Mouse (Mus musculus) frontal cortex, adult (tissue): Measurements from ENCODE around the gene Asgr1.
A peak's percentile ranks its signal among the peaks of the same experiment; 100 is the strongest.

Experiments
- ATAC-seq: cut with Nextera tagmentation; 2 replicates; pipeline ENCODE4 v1.9.2; 2017; ENCODE audit warnings: mild to moderate bottlenecking, moderate library complexity, mixed read lengths; ENCODE audit not compliant: low TSS enrichment

Gene Asgr1

GRCm38 (mm10) chr11:70026689-70027088 is 27.2 kb upstream of the Asgr1 start:
- ATAC-seq = no peak

DNA sequence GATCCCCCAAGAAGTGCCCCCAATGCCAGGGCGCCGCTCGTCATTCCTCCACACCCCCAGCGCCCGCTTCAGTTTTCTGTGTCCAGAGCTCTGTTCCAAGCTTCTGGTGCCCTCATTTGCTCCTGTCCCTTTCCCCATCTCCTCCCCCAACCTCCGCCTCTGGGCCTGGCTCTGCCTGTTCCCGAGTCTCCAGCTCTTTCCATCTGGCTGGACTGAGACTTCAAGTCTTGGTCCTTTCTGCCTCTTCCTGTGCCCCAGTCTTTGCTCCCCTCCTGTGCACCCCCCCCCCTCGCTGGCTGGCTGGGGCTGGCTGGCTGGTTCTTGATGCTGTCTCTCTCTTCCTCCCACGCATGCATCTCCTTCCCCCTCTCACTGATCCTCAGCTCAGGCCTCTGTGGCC is 26.5 kb upstream of the Asgr1 start:
- 0 out of 2 replicates have a peak, but pooled peaks have one; percentile 5 for ATAC-seq

- ATAC-seq = no peak
These were observed 25.3 kb upstream of the Asgr1 start for GRCm38 (mm10) chr11:70028401-70029129.

DNA sequence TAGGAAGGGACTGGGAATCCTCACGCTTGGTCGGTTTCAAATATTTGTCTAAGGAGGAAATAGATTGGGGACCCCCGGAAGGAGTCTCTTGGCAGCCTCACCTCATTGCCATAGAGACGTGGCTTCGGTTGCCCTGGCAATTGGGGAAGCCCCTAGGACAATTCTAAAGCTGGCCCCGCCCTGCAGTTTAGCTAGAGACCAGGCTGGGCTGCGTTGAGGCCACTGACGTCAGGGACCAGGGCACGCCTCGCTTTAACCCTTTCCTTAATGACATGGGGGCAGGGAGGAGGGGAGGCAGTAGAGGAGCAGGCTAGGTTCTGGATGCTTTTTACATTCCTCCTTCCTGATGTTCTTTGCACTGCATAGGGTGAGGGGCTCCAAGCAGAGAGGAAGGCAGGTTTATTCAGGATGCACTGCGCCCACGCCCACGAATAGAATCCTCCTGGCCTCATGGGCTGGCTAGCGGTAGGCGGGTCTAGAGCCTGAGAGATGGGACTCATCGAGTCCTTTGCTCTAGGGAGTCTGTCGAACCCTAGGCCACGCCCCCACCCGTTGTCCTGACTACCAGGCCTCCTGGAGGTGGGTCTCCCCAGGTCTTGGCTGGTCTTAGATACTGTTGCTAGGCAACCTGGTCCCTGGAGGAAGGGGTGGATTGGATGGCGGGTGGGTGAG is 24.6 kb upstream of the Asgr1 start:
- peak; percentile 56 for ATAC-seq

GRCm38 (mm10) chr11:70029829-70030550 is 23.9 kb upstream of the Asgr1 start:
- no peak for ATAC-seq

DNA sequence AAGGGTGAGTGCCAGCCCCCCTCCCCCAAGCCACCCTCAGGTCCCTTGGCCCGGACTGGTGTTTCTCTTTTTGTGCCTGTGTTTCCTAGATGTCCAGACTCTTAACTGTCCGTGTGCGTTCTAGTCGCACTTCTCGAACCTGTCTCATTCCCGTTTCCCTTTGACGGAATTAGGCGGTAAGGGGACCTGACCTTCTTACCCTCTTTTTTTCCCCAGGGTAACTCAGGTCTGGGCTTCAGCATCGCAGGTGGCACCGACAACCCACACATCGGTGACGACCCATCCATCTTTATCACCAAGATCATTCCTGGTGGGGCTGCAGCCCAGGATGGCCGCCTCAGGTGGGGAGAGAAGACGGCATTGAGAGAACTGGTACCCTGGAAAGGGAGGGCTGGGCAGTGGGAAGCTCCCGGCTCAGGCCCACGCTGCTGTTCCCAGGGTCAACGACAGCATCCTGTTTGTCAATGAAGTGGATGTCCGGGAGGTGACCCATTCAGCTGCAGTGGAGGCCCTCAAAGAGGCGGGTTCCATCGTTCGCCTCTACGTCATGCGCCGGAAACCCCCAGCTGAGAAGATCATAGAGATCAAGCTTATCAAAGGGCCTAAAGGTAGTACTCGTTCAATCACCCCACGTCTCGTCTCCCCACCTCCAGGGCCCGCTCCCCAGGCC is 23.1 kb upstream of the Asgr1 start:
- ATAC-seq = no peak

GRCm38 (mm10) chr11:70031321-70031670 is 22.6 kb upstream of the Asgr1 start:
- ATAC-seq = no peak

GRCm38 (mm10) chr11:70038174-70038573 is 15.7 kb upstream of the Asgr1 start:
- ATAC-seq = no peak

DNA sequence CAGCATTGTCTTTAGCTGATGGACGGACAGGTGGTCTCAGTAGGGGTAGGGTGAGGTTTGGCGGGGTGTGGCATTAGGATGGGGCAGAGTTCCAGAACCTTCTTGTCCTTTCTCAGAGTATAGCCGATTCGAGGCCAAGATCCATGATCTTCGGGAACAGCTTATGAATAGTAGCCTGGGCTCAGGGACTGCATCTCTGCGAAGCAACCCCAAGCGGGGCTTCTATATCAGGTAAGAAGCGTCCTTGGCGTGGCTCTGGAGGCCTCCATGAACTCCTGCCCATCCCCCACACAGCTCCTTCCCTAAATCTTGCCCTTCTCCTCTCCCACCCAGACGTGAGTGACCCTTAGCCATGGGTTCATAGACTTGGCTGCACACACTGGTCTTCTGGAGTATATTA is 14.3 kb upstream of the Asgr1 start:
- no peak for ATAC-seq

DNA sequence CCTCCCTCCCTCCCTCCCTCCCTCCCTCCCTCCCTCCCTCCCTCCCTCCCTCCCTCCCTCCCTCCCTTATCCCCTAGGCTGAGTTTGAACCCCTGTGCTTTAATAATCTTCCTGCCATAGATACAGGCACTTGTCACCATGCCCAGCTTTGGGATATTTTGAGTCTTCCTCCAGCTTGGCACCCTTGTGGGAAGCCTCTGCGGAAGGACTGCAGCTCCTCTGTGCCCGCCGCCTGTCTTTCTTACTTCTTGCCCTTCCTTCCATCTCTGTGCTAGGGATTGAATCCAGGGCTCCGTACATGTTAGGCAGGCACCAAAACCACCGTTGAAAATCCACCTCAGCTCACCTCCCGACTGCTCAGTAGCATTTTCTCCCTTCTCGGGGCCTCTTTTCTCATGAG is 13.7 kb upstream of the Asgr1 start:
- peak; percentile 71; the same call in 1 of the 2 replicates for ATAC-seq

- no peak for ATAC-seq
These were observed 11.4 kb upstream of the Asgr1 start for GRCm38 (mm10) chr11:70042309-70043085.

DNA sequence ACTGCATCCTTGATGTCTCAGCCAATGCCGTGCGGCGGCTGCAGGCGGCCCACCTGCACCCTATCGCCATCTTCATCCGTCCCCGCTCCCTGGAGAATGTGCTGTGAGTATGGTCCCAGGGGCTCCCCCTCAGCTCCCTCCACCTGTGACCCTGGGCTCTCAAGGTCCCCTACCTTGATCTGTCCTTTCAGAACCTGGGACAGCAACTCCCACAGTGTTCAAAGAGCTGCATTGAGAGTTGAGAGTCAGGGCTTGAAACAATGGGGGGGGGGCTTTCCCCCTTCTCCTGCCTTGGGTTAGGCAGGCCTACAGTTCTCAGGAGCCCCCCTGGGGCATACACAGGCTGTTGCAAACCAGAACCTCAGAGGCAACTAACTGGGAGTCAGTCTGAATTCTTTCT is 10.2 kb upstream of the Asgr1 start:
- no peak for ATAC-seq

DNA sequence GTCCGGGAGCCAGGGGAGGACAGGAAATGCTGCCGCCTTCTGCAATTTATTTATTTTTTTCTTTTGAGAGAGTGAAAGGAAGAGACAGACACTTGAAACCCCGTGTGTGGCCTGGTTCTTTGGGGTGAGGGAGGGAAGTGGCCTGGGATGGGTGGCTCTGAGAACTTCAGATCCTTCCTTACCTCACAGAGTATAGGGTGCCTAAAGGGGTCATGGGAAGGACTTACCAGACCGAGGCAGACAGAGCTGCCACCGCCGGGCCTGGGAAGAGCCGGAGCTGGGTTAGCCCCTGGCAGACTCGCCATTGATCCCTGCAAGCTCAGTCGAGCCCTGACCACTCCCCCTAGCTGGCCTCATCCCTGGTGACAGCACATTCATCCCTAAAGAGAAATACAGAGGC is 8.4 kb upstream of the Asgr1 start:
- no peak for ATAC-seq

DNA sequence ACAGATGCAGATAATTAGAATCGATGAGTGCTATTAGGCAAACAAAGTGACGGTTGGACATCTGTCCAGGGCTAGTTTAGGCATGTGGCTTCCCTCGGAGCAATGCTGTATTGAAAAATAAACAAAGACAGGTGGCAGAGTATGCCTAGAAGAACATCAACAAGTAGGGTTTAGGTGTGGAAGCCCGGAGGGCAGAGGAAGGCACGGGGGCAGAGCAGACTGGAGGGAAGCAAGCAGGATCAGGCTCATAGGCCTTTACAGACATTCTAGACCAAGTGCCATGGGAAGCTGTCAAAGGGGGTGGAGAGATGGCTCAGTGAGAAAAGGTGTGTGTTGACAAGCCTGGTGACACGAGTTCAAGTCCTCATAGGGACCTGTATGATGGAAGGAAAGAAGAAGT is 4.5 kb upstream of the Asgr1 start:
- no peak for ATAC-seq

DNA sequence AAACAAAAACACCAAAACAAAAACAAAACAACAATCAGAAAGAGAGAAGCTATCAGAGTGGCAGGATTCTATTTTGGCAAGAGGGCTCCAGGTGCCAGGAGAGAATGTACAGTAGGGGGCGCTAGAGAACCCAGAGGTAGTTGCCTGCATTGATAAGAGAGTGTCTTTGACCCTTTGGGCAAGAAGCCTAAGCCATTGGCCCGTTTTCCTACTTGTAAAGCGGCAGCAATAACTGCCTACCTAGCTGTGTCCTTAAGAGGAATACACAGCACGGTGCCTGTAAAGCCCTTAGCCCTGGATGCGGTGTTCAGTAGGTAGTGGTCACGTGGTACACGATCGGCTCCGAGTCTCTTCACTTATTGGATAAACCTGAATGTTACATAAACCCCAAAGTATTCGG is 4.1 kb upstream of the Asgr1 start:
- ATAC-seq = 0 out of 2 replicates have a peak, but pooled peaks have one; percentile 39

- ATAC-seq = no peak
These were observed 729 bp upstream of the Asgr1 start for GRCm38 (mm10) chr11:70053156-70053555.

DNA sequence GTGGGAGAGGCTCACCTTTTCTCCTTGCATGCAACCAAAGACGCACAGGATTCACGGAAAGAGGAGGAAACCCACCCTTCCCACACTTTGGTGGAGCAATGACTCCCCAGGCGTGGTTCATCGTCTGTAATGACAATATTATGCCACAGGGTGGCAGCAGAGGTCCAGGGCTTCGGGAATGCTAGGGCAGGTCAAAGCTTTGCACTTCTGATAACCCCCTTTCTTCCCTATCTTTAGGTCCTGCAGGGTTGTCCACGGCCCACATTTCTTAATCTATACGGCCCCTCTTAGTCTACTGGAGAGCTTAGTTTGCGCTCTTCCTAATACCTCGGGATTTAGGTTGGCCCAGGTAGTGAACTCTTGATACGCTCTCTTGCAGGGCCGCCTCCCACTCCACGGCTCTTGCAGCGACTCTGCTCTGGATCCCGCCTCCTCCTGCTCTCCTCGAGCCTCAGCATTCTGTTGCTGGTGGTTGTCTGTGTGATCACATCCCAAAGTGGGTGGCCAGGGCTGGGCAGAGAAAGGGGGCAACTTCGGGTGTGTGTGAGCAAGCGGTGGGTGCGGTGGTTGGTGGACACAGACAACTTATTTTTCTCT is 1.8 kb downstream of the Asgr1 start:
- no peak for ATAC-seq

DNA sequence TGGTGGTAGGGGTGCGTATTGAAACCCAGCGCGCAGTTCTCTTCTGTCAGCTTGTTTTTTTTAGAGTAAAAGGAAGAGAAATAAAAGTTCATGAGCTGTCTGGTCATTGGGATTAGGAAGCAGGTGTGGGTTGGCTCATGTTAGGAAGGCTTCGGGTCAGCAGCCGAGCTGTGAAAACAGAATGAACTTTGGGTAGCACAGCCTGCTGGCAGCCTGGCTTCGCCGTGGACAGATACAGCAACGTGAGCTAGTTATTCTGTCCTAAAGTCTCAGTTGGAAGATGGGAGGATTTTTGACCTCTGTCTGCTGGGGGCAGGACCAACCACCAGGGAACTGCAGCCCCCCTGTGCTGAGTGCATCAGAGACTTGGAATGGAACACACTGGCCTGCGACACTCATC is 3.9 kb downstream of the Asgr1 start:
- no peak for ATAC-seq

DNA sequence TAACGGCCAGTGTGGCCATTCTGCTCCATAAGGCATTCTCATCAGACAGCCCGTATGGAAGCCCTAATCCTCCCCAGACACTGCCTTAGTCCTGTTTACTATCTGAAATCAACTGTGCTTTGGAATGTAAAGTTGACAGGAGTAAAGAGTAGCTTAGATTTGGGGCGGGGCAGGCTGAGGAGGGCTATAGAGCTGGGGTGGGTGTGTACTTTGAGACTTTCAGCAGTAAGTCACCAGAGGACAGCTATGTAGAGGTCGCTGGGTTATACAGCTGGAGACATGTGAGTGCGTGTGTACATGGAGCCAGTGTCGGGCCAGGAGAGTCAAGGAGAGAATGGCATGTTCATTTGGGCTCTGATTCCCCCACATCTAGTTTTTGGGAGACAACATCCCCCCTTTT is 6.0 kb downstream of the Asgr1 start:
- no peak for ATAC-seq

DNA sequence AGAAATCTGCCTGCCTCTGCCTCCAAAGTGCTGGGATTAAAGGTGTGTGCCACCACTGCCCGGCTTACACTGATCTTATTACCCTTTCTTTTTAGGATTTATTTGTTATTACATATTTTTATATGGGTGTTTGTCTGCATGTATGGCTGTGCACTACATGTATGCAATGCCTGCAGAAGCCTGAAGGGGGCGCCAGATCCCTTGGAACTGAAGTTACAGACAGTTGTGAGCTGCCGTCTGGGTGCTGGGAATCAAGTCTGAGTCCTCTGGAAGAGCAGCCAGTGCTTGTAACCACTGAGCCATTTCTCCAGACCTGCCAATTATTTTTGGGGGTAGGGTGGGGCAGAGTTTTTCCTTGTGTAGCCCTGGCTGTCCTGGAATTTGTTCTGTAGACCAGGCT is 9.2 kb downstream of the Asgr1 start:
- no peak for ATAC-seq

DNA sequence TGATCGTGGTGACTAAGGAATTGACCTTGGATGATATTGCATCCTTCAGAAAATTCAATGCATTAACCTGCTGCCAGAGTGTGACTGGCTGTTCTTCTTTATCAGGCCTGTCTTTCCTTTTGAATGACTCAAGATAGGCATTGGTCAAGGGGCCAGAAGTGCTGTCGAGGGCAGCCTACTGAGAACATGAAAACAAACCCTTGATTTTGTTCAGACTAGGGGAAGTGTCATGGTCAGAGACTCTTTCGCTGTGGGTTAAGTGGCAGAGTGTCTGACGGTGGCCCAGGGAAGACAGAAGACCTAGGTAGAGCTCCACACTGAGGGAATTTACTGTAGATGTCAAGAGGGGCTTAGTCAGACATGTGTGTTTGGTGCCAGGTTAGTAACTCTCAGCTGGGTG is 12.8 kb downstream of the Asgr1 start:
- no peak for ATAC-seq
